Mouse (Mus musculus) myocyte (in vitro differentiated cells): ENCODE results near the gene Kxd1.

Source experiments
- E2F4 ChIP-seq: IDR thresholded peaks from one replicate; pipeline ENCODE4 v1.6.1; 2011; ENCODE audit warnings: mild to moderate bottlenecking, control low read depth, moderate library complexity; ENCODE audit not compliant: insufficient read depth
- MAX ChIP-seq: IDR thresholded peaks from one replicate; pipeline ENCODE4 v1.6.1; 2011; ENCODE audit warnings: low read depth, mild to moderate bottlenecking, control low read depth
- POLR2A ChIP-seq: IDR thresholded peaks from one replicate; pipeline ENCODE4 v1.6.1; 2011; ENCODE audit warnings: low read depth, mild to moderate bottlenecking, control low read depth, moderate library complexity; ENCODE audit not compliant: insufficient read length
- POLR2AphosphoS2 ChIP-seq: IDR thresholded peaks from one replicate; pipeline ENCODE4 v1.6.1; 2011; ENCODE audit warnings: low read depth, control low read depth; ENCODE audit not compliant: insufficient read length
- REST ChIP-seq: IDR thresholded peaks from one replicate; pipeline ENCODE4 v1.6.1; 2011; ENCODE audit warnings: mild to moderate bottlenecking, control low read depth, moderate library complexity; ENCODE audit not compliant: insufficient read depth, insufficient read length
- TCF12 ChIP-seq: IDR thresholded peaks from one replicate; pipeline ENCODE4 v1.6.1; 2011; ENCODE audit warnings: mild to moderate bottlenecking, control low read depth; ENCODE audit not compliant: poor library complexity, insufficient read depth, severe bottlenecking
- TCF3 ChIP-seq: IDR thresholded peaks from one replicate; pipeline ENCODE4 v1.6.1; 2011; ENCODE audit warnings: low read depth, control low read depth; ENCODE audit not compliant: insufficient read length
- USF1 ChIP-seq: IDR thresholded peaks from one replicate; pipeline ENCODE4 v1.6.1; 2011; ENCODE audit warnings: low read depth, mild to moderate bottlenecking, control low read depth, moderate library complexity

GRCm38 (mm10) chr8:70528182-70528797 is 534 bp upstream of the Kxd1 start:
- TF ChIP-seq TCF3 (no peak), USF1 (no peak), POLR2AphosphoS2 (no peak), TCF12 (no peak), POLR2A (no peak), REST (no peak), MAX (no peak), E2F4 (no peak)
